Mouse (Mus musculus): ENCODE data around the gene Mcpt9. TPM values are rescaled to one million over a fixed set of nuclear protein-coding genes. Genes with fewer than 3 reads are reported as not detected.
"Not testable (repeated sequence)": the region's sequence is repeated elsewhere in the genome, so short reads cannot be mapped to it uniquely, and the experiment has no call there.

The Mcpt9 gene
- polyA plus RNA-seq (2012; rRNA removed) (not detected in 2 replicates), polyA plus RNA-seq (2014; fragmentation: Nextera tagmentation; extraction: Ambion mirVana) (not detected in 2 replicates)

GRCm38 (mm10) chr14:56030395-56030794, at the start of gene Mcpt9:
TSS of gene Mcpt9 (minus strand) at chr14:56030495.
- DNase-seq (ENCODE audit: low spot score); H3K27me3 ChIP-seq (ENCODE audit: control insufficient read depth, insufficient read depth, low read length); H3K27ac ChIP-seq (replicated peaks; ENCODE audit: low read depth, low read length); H3K9ac ChIP-seq (ENCODE audit: low read depth, low read length, severe bottlenecking); H3K9me3 ChIP-seq (ENCODE audit: control insufficient read depth, low read length); H3K4me2 ChIP-seq (replicated peaks; ENCODE audit: low read depth, low read length, severe bottlenecking); ATAC-seq (ENCODE audit: low FRiP score, low read depth); H3K4me1 ChIP-seq (ENCODE audit: control insufficient read depth, insufficient read depth, low read length); H3K4me3 ChIP-seq (replicated peaks; ENCODE audit: low read length); H3K36me3 ChIP-seq (ENCODE audit: control insufficient read depth, insufficient read depth, low read length): not testable (repeated sequence)
- WGBS, result 66% methylated on average over 2 of the region's 3 CpGs

- not testable (repeated sequence) for H3K4me1 ChIP-seq (ENCODE audit: control insufficient read depth, insufficient read depth, low read length); DNase-seq (ENCODE audit: low spot score); H3K36me3 ChIP-seq (ENCODE audit: control insufficient read depth, insufficient read depth, low read length); H3K27me3 ChIP-seq (ENCODE audit: control insufficient read depth, insufficient read depth, low read length); H3K4me2 ChIP-seq (replicated peaks; ENCODE audit: low read depth, low read length, severe bottlenecking); H3K9me3 ChIP-seq (ENCODE audit: control insufficient read depth, low read length); ATAC-seq (ENCODE audit: low FRiP score, low read depth); H3K4me3 ChIP-seq (replicated peaks; ENCODE audit: low read length); H3K9ac ChIP-seq (ENCODE audit: low read depth, low read length, severe bottlenecking); H3K27ac ChIP-seq (replicated peaks; ENCODE audit: low read depth, low read length)
- WGBS, result 60% methylated on average over 3 of the region's 3 CpGs
Observed at GRCm38 (mm10) chr14:56062213-56062612, 31.9 kb upstream of the Mcpt9 start, which contains the start of gene Mcpt4. TSS of gene Mcpt4 (minus strand) at chr14:56062313.

GRCm38 (mm10) chr14:56057722-56058121, 27.4 kb upstream of the Mcpt9 start:
- Histone ChIP-seq H3K36me3 (ENCODE audit: control insufficient read depth, insufficient read depth, low read length) (no peaks in the 10 kb centered on the region), H3K27ac (replicated peaks; ENCODE audit: low read depth, low read length) (no peak overlapping the region), H3K4me2 (replicated peaks; ENCODE audit: low read depth, low read length, severe bottlenecking) (no peak overlapping the region), H3K9me3 (ENCODE audit: control insufficient read depth, low read length) (no peaks in the 10 kb centered on the region), H3K4me3 (replicated peaks; ENCODE audit: low read length) (no peak overlapping the region), H3K27me3 (ENCODE audit: control insufficient read depth, insufficient read depth, low read length) (no peaks in the 10 kb centered on the region), H3K4me1 (ENCODE audit: control insufficient read depth, insufficient read depth, low read length) (no peaks in the 10 kb centered on the region), H3K9ac (ENCODE audit: low read depth, low read length, severe bottlenecking) (no peak overlapping the region)
- DNase-seq (ENCODE audit: low spot score) (no peak), ATAC-seq (ENCODE audit: low FRiP score, low read depth) (no peak)
- 83% methylated on average over 4 of the region's 4 CpGs for WGBS
- no peak for TF ChIP-seq POLR2A (IDR thresholded peaks at IDR 0.05; ENCODE audit: borderline replicate concordance, extremely low read depth, insufficient read depth, insufficient read length)

- TF ChIP-seq POLR2A (IDR thresholded peaks at IDR 0.05; ENCODE audit: borderline replicate concordance, extremely low read depth, insufficient read depth, insufficient read length), result no peak
- DNase-seq (ENCODE audit: low spot score), result no peak
- no peaks in the 10 kb centered on the region for H3K9me3 ChIP-seq (ENCODE audit: control insufficient read depth, low read length)
- no peak for ATAC-seq (ENCODE audit: low FRiP score, low read depth)
- H3K27me3 ChIP-seq (ENCODE audit: control insufficient read depth, insufficient read depth, low read length), result no peaks in the 10 kb centered on the region
- WGBS, result 76% methylated on average over 3 of the region's 3 CpGs
- H3K27ac ChIP-seq (replicated peaks; ENCODE audit: low read depth, low read length), result no peak overlapping the region
- H3K4me2 ChIP-seq (replicated peaks; ENCODE audit: low read depth, low read length, severe bottlenecking), result no peak overlapping the region
- no peaks in the 10 kb centered on the region for H3K36me3 ChIP-seq (ENCODE audit: control insufficient read depth, insufficient read depth, low read length)
- H3K4me1 ChIP-seq (ENCODE audit: control insufficient read depth, insufficient read depth, low read length), result no peaks in the 10 kb centered on the region
- no peak overlapping the region for H3K4me3 ChIP-seq (replicated peaks; ENCODE audit: low read length)
- no peak overlapping the region for H3K9ac ChIP-seq (ENCODE audit: low read depth, low read length, severe bottlenecking)
Observed at GRCm38 (mm10) chr14:56055408-56055807, 25.1 kb upstream of the Mcpt9 start.

GRCm38 (mm10) chr14:56041792-56042191, 11.5 kb upstream of the Mcpt9 start, which contains the start of gene Mcpt2:
TSS of gene Mcpt2 (plus strand) at chr14:56042041.
- not testable (repeated sequence) for H3K4me3 ChIP-seq (replicated peaks; ENCODE audit: low read length); H3K27ac ChIP-seq (replicated peaks; ENCODE audit: low read depth, low read length); H3K27me3 ChIP-seq (ENCODE audit: control insufficient read depth, insufficient read depth, low read length); H3K36me3 ChIP-seq (ENCODE audit: control insufficient read depth, insufficient read depth, low read length); H3K4me2 ChIP-seq (replicated peaks; ENCODE audit: low read depth, low read length, severe bottlenecking); DNase-seq (ENCODE audit: low spot score); H3K4me1 ChIP-seq (ENCODE audit: control insufficient read depth, insufficient read depth, low read length); H3K9me3 ChIP-seq (ENCODE audit: control insufficient read depth, low read length); H3K9ac ChIP-seq (ENCODE audit: low read depth, low read length, severe bottlenecking); ATAC-seq (ENCODE audit: low FRiP score, low read depth)
- 57% methylated on average over 1 of the region's 1 CpGs for WGBS

GRCm38 (mm10) chr14:56034433-56034832, 4.1 kb upstream of the Mcpt9 start:
- Histone ChIP-seq H3K27ac (replicated peaks; ENCODE audit: low read depth, low read length) (no peak overlapping the region), H3K27me3 (ENCODE audit: control insufficient read depth, insufficient read depth, low read length) (no peaks in the 10 kb centered on the region), H3K4me2 (replicated peaks; ENCODE audit: low read depth, low read length, severe bottlenecking) (no peak overlapping the region), H3K9ac (ENCODE audit: low read depth, low read length, severe bottlenecking) (no peak overlapping the region), H3K4me3 (replicated peaks; ENCODE audit: low read length) (no peak overlapping the region), H3K36me3 (ENCODE audit: control insufficient read depth, insufficient read depth, low read length) (no peaks in the 10 kb centered on the region), H3K9me3 (ENCODE audit: control insufficient read depth, low read length) (no peaks in the 10 kb centered on the region), H3K4me1 (ENCODE audit: control insufficient read depth, insufficient read depth, low read length) (no peaks in the 10 kb centered on the region)
- no peak for TF ChIP-seq POLR2A (IDR thresholded peaks at IDR 0.05; ENCODE audit: borderline replicate concordance, extremely low read depth, insufficient read depth, insufficient read length)
- DNase-seq (ENCODE audit: low spot score), result no peak
- no peak for ATAC-seq (ENCODE audit: low FRiP score, low read depth)
- 64% methylated on average over 2 of the region's 2 CpGs for WGBS

GRCm38 (mm10) chr14:56021305-56021704, 9.0 kb downstream of the Mcpt9 start:
- H3K36me3 ChIP-seq (ENCODE audit: control insufficient read depth, insufficient read depth, low read length); H3K4me2 ChIP-seq (replicated peaks; ENCODE audit: low read depth, low read length, severe bottlenecking); H3K9ac ChIP-seq (ENCODE audit: low read depth, low read length, severe bottlenecking); H3K4me1 ChIP-seq (ENCODE audit: control insufficient read depth, insufficient read depth, low read length); H3K27me3 ChIP-seq (ENCODE audit: control insufficient read depth, insufficient read depth, low read length); ATAC-seq (ENCODE audit: low FRiP score, low read depth); H3K4me3 ChIP-seq (replicated peaks; ENCODE audit: low read length); H3K9me3 ChIP-seq (ENCODE audit: control insufficient read depth, low read length); DNase-seq (ENCODE audit: low spot score); H3K27ac ChIP-seq (replicated peaks; ENCODE audit: low read depth, low read length): not testable (repeated sequence)
- WGBS, result 74% methylated on average over 3 of the region's 4 CpGs

Measured in limb, embryonic 14.5 days (tissue).